Mouse (Mus musculus) kidney, embryonic 16.5 days (tissue): ENCODE results near the gene Hmox2. TPM values are rescaled to one million over a fixed set of nuclear protein-coding genes. Genes with fewer than 3 reads are reported as not detected.

Source experiments
- ATAC-seq: fragments of 200-750 bp; cut with Nextera tagmentation; 2 replicates; pipeline ENCODE4 v1.8.0; 2017; ENCODE audit warnings: moderate TSS enrichment; ENCODE audit not compliant: low FRiP score, low TSS enrichment
- H3K27ac ChIP-seq: fragments of 300-500 bp; sonication (generic); 2 replicates; pipeline ENCODE4 v1.5.1; 2014; ENCODE audit warnings: low read length
- H3K27me3 ChIP-seq: fragments of 300-500 bp; sonication (generic); 2 replicates; pipeline ENCODE4 v1.6.1; 2014; ENCODE audit warnings: low read length, control low read depth, mixed read lengths; ENCODE audit not compliant: insufficient read depth
- H3K36me3 ChIP-seq: fragments of 300-500 bp; sonication (generic); 2 replicates; pipeline ENCODE4 v1.6.1; 2014; ENCODE audit warnings: low read length, control low read depth, mixed read lengths; ENCODE audit not compliant: insufficient read depth
- H3K4me1 ChIP-seq: fragments of 300-500 bp; sonication (generic); 2 replicates; pipeline ENCODE4 v1.6.1; 2014; ENCODE audit warnings: low read length, control low read depth, mixed read lengths; ENCODE audit not compliant: insufficient read depth
- H3K4me2 ChIP-seq: fragments of 300-500 bp; sonication (generic); replicated peaks from 2 replicates; pipeline ENCODE4 v1.6.1; 2014; ENCODE audit warnings: low read depth, low read length
- H3K4me3 ChIP-seq: fragments of 300-500 bp; sonication (generic); 2 replicates; pipeline ENCODE4 v1.5.1; 2014; ENCODE audit warnings: mild to moderate bottlenecking, low read length
- H3K9ac ChIP-seq: fragments of 300-500 bp; sonication (generic); replicated peaks from 2 replicates; pipeline ENCODE4 v1.6.1; 2014; ENCODE audit warnings: low read length
- H3K9me3 ChIP-seq: fragments of 300-500 bp; sonication (generic); 2 replicates; pipeline ENCODE4 v1.6.1; 2016; ENCODE audit warnings: low read length, control low read depth
- WGBS: fragments of 180-500 bp; shearing (Covaris S2); extraction: QIAGEN DNeasy Blood & Tissue Kit; methylation state at CpG from one replicate; pipeline ENCODE4 v1.1.7; 2014; 5-methylcytosine and 5-hydroxymethylcytosine counted together
- polyA plus RNA-seq: library from polyadenylated mRNA; unstranded; fragments of >200 nt; fragmentation: Nextera tagmentation; extraction: Ambion mirVana; gene quantifications from 2 replicates; pipeline ENCODE4 v1.2.1, GENCODE M21; 2015

Hmox2 gene
- polyA plus RNA-seq, 1 experiment from 2014 or later: 120 TPM

- Histone ChIP-seq H3K36me3 (no peaks in the 10 kb centered on the region), H3K27ac (no peak overlapping the region), H3K4me3 (no peak overlapping the region), H3K4me2 (no peak overlapping the region), H3K9ac (no peak overlapping the region), H3K4me1 (no peaks in the 10 kb centered on the region), H3K27me3 (no peaks in the 10 kb centered on the region), H3K9me3 (0 out of 2 replicates have a peak, but pooled peaks cover 3% of the 10 kb centered on the region)
- WGBS: 74% methylated on average over 4 of the region's 4 CpGs
- no peak for ATAC-seq
These were observed 70.5 kb downstream of the Hmox2 start for GRCm38 (mm10) chr16:4796631-4797030.

Other genes with a start within 250 kb of the Hmox2 start
- gene Srl, start 184.5 kb upstream of the Hmox2 start, polyA plus RNA-seq: 18.2 and 19.2 TPM in 2 replicates
- gene Tfap4, start 166.5 kb upstream of the Hmox2 start, polyA plus RNA-seq: 21.8 and 25.5 TPM in 2 replicates
- gene Glis2, start 131.6 kb upstream of the Hmox2 start, polyA plus RNA-seq: 43.6 and 53.6 TPM in 2 replicates
- gene Pam16, start 101.4 kb upstream of the Hmox2 start, polyA plus RNA-seq: 67.8 and 80.4 TPM in 2 replicates
- gene Vasn, start 86.4 kb upstream of the Hmox2 start, polyA plus RNA-seq: 26.8 TPM in 2 replicates
- gene Dnaja3, start 86.4 kb upstream of the Hmox2 start, polyA plus RNA-seq: 89.6 and 95.3 TPM in 2 replicates
- gene Coro7, start 46.6 kb upstream of the Hmox2 start, polyA plus RNA-seq: 21.4 and 24.0 TPM in 2 replicates
- gene Nmral1, start 7.0 kb upstream of the Hmox2 start, polyA plus RNA-seq: 96.7 and 100 TPM in 2 replicates
- 113 and 123 TPM in 2 replicates for gene Cdip1, start 63.9 kb downstream of the Hmox2 start, polyA plus RNA-seq
- gene 4930562C15Rik, start 109.1 kb downstream of the Hmox2 start, polyA plus RNA-seq: 0.30 and 0.85 TPM in 2 replicates
- 36.2 and 40.4 TPM in 2 replicates for gene Ubald1, start 154.0 kb downstream of the Hmox2 start, polyA plus RNA-seq
- 113 and 117 TPM in 2 replicates for gene Mgrn1, start 159.9 kb downstream of the Hmox2 start, polyA plus RNA-seq
- gene Nudt16l1, start 212.4 kb downstream of the Hmox2 start, polyA plus RNA-seq: 171 and 187 TPM in 2 replicates
- 76.8 and 81.3 TPM in 2 replicates for gene Anks3, start 237.8 kb downstream of the Hmox2 start, polyA plus RNA-seq